In the genomic region with DNA sequence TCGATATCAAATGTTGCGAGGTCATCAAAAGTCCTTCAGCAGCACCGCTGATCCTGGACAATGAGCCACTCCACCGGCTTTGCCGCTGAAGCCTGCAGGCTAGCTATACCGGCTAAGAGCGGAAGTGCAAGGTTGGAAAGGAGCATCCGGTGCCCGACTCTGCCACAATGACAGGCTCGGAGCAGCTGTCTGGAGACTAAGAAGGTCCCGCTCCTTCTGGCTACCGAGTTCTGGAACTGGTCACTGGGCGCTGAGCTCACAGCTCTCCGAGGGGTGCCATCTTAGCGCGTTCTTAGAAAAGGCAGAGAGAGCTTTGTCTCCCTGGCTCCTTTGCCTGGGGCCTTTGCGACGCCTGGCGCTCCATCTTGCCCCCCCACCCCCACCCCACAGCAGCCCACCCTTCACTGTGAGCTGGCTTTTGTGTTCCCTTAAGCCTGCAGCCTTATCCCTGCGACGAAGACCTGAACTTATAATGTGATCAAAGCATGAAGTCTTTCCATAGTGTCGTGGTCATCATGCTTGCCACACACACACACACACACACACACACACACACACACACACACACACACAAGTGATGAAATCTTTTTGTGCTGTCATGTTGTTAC, we compare ENCODE assay signal across 8 mouse cellular contexts. TPM values are rescaled to one million over a fixed set of nuclear protein-coding genes. Genes with fewer than 3 reads are reported as not detected.
DNase-seq lines count a peak whose midpoint lies in the region; ATAC-seq and TF ChIP-seq lines count a peak whose summit lies in the region.

No protein-coding gene starts in this region.

- DNase-seq in kidney, adult 11 months, result no peak
- DNase-seq in embryo, embryonic 9.5 days (ENCODE audit: extremely low spot score), result peak; percentile 63
- no peak for DNase-seq in spleen, postnatal 4 days (ENCODE audit: low spot score in 2 of 2)
- DNase-seq in ovary, adult 18-20 months (ENCODE audit: low spot score), result no peak

- no peak; the same call in 1 of the 2 replicates for ATAC-seq in kidney, embryonic 14.5 days (ENCODE audit: low FRiP score, low TSS enrichment)
- peak; percentile 46; the same call in 1 of the 2 replicates for ATAC-seq in hindbrain, embryonic 15.5 days (ENCODE audit: low FRiP score, low read depth)
- ATAC-seq in lung, embryonic 15.5 days (ENCODE audit: borderline replicate concordance, extremely low read depth, low FRiP score, low TSS enrichment), result no peak

- no peaks in the 10 kb centered on the region for H3K9me3 ChIP-seq in kidney, embryonic 14.5 days (ENCODE audit: control insufficient read depth, low read length)
- H3K9me3 ChIP-seq in hindbrain, embryonic 15.5 days, result no peaks in the 10 kb centered on the region
- no peaks in the 10 kb centered on the region for H3K9me3 ChIP-seq in lung, embryonic 15.5 days

- peak overlapping the region; percentile 44; the same call in 1 of the 2 replicates for H3K9ac ChIP-seq in kidney, embryonic 14.5 days (ENCODE audit: low read depth, low read length)
- H3K9ac ChIP-seq in hindbrain, embryonic 15.5 days, result peak overlapping the region; percentile 23
- H3K9ac ChIP-seq in lung, embryonic 15.5 days, result no peak overlapping the region

- peak overlapping the region; percentile 54 for H3K4me2 ChIP-seq in kidney, embryonic 14.5 days (replicated peaks; ENCODE audit: low read depth, low read length)
- H3K4me2 ChIP-seq in hindbrain, embryonic 15.5 days, result peak overlapping the region; percentile 57
- peak overlapping the region; percentile 55 for H3K4me2 ChIP-seq in lung, embryonic 15.5 days

- H3K36me3 ChIP-seq in kidney, embryonic 14.5 days (ENCODE audit: control insufficient read depth, insufficient read depth, low read length), result no peaks in the 10 kb centered on the region
- no peaks in the 10 kb centered on the region for H3K36me3 ChIP-seq in hindbrain, embryonic 15.5 days
- H3K36me3 ChIP-seq in lung, embryonic 15.5 days, result no peaks in the 10 kb centered on the region

- peak overlapping the region; percentile 37; the same call in 1 of the 2 replicates for H3K27ac ChIP-seq in kidney, embryonic 14.5 days (ENCODE audit: low read depth, low read length)
- H3K27ac ChIP-seq in hindbrain, embryonic 15.5 days (replicated peaks), result peak overlapping the region; percentile 71
- peak overlapping the region; percentile 57; the same call in 1 of the 2 replicates for H3K27ac ChIP-seq in lung, embryonic 15.5 days
- H3K27ac ChIP-seq in olfactory bulb, adult 2 months (ENCODE audit: insufficient read depth, low read depth, low read length), result no peak overlapping the region

- TF ChIP-seq POLR2A in olfactory bulb, adult 2 months (IDR thresholded peaks at IDR 0.05; ENCODE audit: insufficient read depth, low read depth, low read length), result no peak

- H3K27me3 ChIP-seq in kidney, embryonic 14.5 days (ENCODE audit: control insufficient read depth, insufficient read depth, low read length), result no peaks in the 10 kb centered on the region
- H3K27me3 ChIP-seq in hindbrain, embryonic 15.5 days, result no peaks in the 10 kb centered on the region
- H3K27me3 ChIP-seq in lung, embryonic 15.5 days, result no peaks in the 10 kb centered on the region

- H3K4me1 ChIP-seq in kidney, embryonic 14.5 days (ENCODE audit: control insufficient read depth, insufficient read depth, low read length), result peaks cover 16% of the 10 kb centered on the region
- peaks cover 22% of the 10 kb centered on the region for H3K4me1 ChIP-seq in hindbrain, embryonic 15.5 days (replicated peaks)
- H3K4me1 ChIP-seq in lung, embryonic 15.5 days, result peaks cover 41% of the 10 kb centered on the region
- H3K4me1 ChIP-seq in olfactory bulb, adult 2 months (ENCODE audit: control insufficient read depth, insufficient read depth, low read length), result peaks cover 15% of the 10 kb centered on the region

- H3K4me3 ChIP-seq in kidney, embryonic 14.5 days (ENCODE audit: low read length), result peak overlapping the region; percentile 30
- peak overlapping the region; percentile 25 for H3K4me3 ChIP-seq in hindbrain, embryonic 15.5 days
- H3K4me3 ChIP-seq in lung, embryonic 15.5 days, result peak overlapping the region; percentile 27
- H3K4me3 ChIP-seq in olfactory bulb, adult 2 months (ENCODE audit: insufficient read depth, low read depth, low read length), result peak overlapping the region; percentile 15

- TF ChIP-seq CTCF in olfactory bulb, adult 2 months (IDR thresholded peaks at IDR 0.05; ENCODE audit: insufficient read depth, low read depth, low read length), result no peak

- WGBS in kidney, embryonic 14.5 days, result 24% methylated on average over 22 of the region's 22 CpGs
- 8% methylated on average over 22 of the region's 22 CpGs for WGBS in hindbrain, embryonic 15.5 days
- 13% methylated on average over 22 of the region's 22 CpGs for WGBS in lung, embryonic 15.5 days
- WGBS in olfactory bulb, adult 2 months, result 28% methylated on average over 22 of the region's 22 CpGs

RNA-seq across cellular contexts. Expression of a gene that starts 22.2 kb away (rescaled TPM):
- polyA plus RNA-seq in kidney, embryonic 14.5 days (2014; fragmentation: Nextera tagmentation; extraction: Ambion mirVana), result 146 and 179 TPM in 2 replicates
- 84.7 and 90.2 TPM in 2 replicates for polyA plus RNA-seq in hindbrain, embryonic 15.5 days (2015; fragmentation: Nextera tagmentation; extraction: Ambion mirVana)
- 217 and 222 TPM in 2 replicates for polyA plus RNA-seq in lung, embryonic 15.5 days (2015; fragmentation: Nextera tagmentation; extraction: Ambion mirVana)
- polyA plus RNA-seq in olfactory bulb, adult 2 months (2012; ENCODE audit: insufficient read depth, insufficient read length, low replicate concordance, missing spikeins), result not detected in 2 replicates

RNA-seq across cellular contexts. Expression of a gene that starts 57.5 kb away (rescaled TPM):
- polyA plus RNA-seq in kidney, embryonic 14.5 days (2014; fragmentation: Nextera tagmentation; extraction: Ambion mirVana), result not detected in 2 replicates
- polyA plus RNA-seq in hindbrain, embryonic 15.5 days (2015; fragmentation: Nextera tagmentation; extraction: Ambion mirVana), result 0.14 and 0.20 TPM in 2 replicates
- polyA plus RNA-seq in lung, embryonic 15.5 days (2015; fragmentation: Nextera tagmentation; extraction: Ambion mirVana), result 0.19 TPM in 1 of 2 replicates, not detected in the other
- polyA plus RNA-seq in olfactory bulb, adult 2 months (2012; ENCODE audit: insufficient read depth, insufficient read length, low replicate concordance, missing spikeins), result not detected in 2 replicates
